Mouse (Mus musculus): Measurements from ENCODE around the gene Sept10.

The Sept10 gene

GRCm38 (mm10) chr10:59133478-59134009 lies 88.1 kb downstream of the Sept10 start:
- Histone ChIP-seq H3K27me3 (ENCODE audit: insufficient read depth, low read length) (0 out of 2 replicates have a peak, but pooled peaks cover 2% of the 10 kb centered on the region), H3K4me1 (replicated peaks; ENCODE audit: low read depth, low read length) (no peaks in the 10 kb centered on the region), H3K9me3 (ENCODE audit: low read length) (no peaks in the 10 kb centered on the region), H3K4me3 (replicated peaks; ENCODE audit: low read length) (no peak overlapping the region), H3K36me3 (ENCODE audit: insufficient read depth, low read length) (no peaks in the 10 kb centered on the region)
- TF ChIP-seq NANOG (IDR thresholded peaks at IDR 0.05; ENCODE audit: borderline replicate concordance, low read length) (no peak), POU5F1 (IDR thresholded peaks at IDR 0.05; ENCODE audit: borderline replicate concordance, low read length) (no peak), CTCF (conservative IDR thresholded peaks at IDR 0.05; ENCODE audit: low read length) (no peak)

GRCm38 (mm10) chr10:59131926-59132628 lies 89.6 kb downstream of the Sept10 start:
- H3K9me3 ChIP-seq (ENCODE audit: low read length), result no peaks in the 10 kb centered on the region
- H3K4me1 ChIP-seq (replicated peaks; ENCODE audit: low read depth, low read length), result no peaks in the 10 kb centered on the region
- H3K4me3 ChIP-seq (replicated peaks; ENCODE audit: low read length), result no peak overlapping the region
- no peaks in the 10 kb centered on the region for H3K36me3 ChIP-seq (ENCODE audit: insufficient read depth, low read length)
- H3K27me3 ChIP-seq (ENCODE audit: insufficient read depth, low read length), result no peaks in the 10 kb centered on the region
- TF ChIP-seq POU5F1 (IDR thresholded peaks at IDR 0.05; ENCODE audit: borderline replicate concordance, low read length), result no peak
- TF ChIP-seq CTCF (conservative IDR thresholded peaks at IDR 0.05; ENCODE audit: low read length), result no peak
- TF ChIP-seq NANOG (IDR thresholded peaks at IDR 0.05; ENCODE audit: borderline replicate concordance, low read length), result no peak

GRCm38 (mm10) chr10:59127637-59128036 lies 94.0 kb downstream of the Sept10 start:
- Histone ChIP-seq H3K4me1 (replicated peaks; ENCODE audit: low read depth, low read length) (no peaks in the 10 kb centered on the region), H3K9me3 (ENCODE audit: low read length) (no peaks in the 10 kb centered on the region), H3K4me3 (replicated peaks; ENCODE audit: low read length) (no peak overlapping the region), H3K27me3 (ENCODE audit: insufficient read depth, low read length) (no peaks in the 10 kb centered on the region), H3K36me3 (ENCODE audit: insufficient read depth, low read length) (no peaks in the 10 kb centered on the region)
- TF ChIP-seq CTCF (conservative IDR thresholded peaks at IDR 0.05; ENCODE audit: low read length) (no peak), NANOG (IDR thresholded peaks at IDR 0.05; ENCODE audit: borderline replicate concordance, low read length) (no peak), POU5F1 (IDR thresholded peaks at IDR 0.05; ENCODE audit: borderline replicate concordance, low read length) (no peak)

GRCm38 (mm10) chr10:59125497-59125896 lies 96.2 kb downstream of the Sept10 start:
- H3K27me3 ChIP-seq (ENCODE audit: insufficient read depth, low read length), result no peaks in the 10 kb centered on the region
- H3K9me3 ChIP-seq (ENCODE audit: low read length), result no peaks in the 10 kb centered on the region
- H3K4me1 ChIP-seq (replicated peaks; ENCODE audit: low read depth, low read length), result no peaks in the 10 kb centered on the region
- H3K4me3 ChIP-seq (replicated peaks; ENCODE audit: low read length), result no peak overlapping the region
- TF ChIP-seq CTCF (conservative IDR thresholded peaks at IDR 0.05; ENCODE audit: low read length), result no peak
- no peak for TF ChIP-seq NANOG (IDR thresholded peaks at IDR 0.05; ENCODE audit: borderline replicate concordance, low read length)
- no peak for TF ChIP-seq POU5F1 (IDR thresholded peaks at IDR 0.05; ENCODE audit: borderline replicate concordance, low read length)
- H3K36me3 ChIP-seq (ENCODE audit: insufficient read depth, low read length), result no peaks in the 10 kb centered on the region

GRCm38 (mm10) chr10:59119811-59120210 lies 101.8 kb downstream of the Sept10 start:
- H3K9me3 ChIP-seq (ENCODE audit: low read length), result no peaks in the 10 kb centered on the region
- no peaks in the 10 kb centered on the region for H3K27me3 ChIP-seq (ENCODE audit: insufficient read depth, low read length)
- no peaks in the 10 kb centered on the region for H3K36me3 ChIP-seq (ENCODE audit: insufficient read depth, low read length)
- no peak for TF ChIP-seq CTCF (conservative IDR thresholded peaks at IDR 0.05; ENCODE audit: low read length)
- TF ChIP-seq POU5F1 (IDR thresholded peaks at IDR 0.05; ENCODE audit: borderline replicate concordance, low read length), result no peak
- no peak for TF ChIP-seq NANOG (IDR thresholded peaks at IDR 0.05; ENCODE audit: borderline replicate concordance, low read length)
- H3K4me1 ChIP-seq (replicated peaks; ENCODE audit: low read depth, low read length), result no peaks in the 10 kb centered on the region
- H3K4me3 ChIP-seq (replicated peaks; ENCODE audit: low read length), result no peak overlapping the region

GRCm38 (mm10) chr10:59119001-59119400 lies 102.6 kb downstream of the Sept10 start:
- Histone ChIP-seq H3K4me1 (replicated peaks; ENCODE audit: low read depth, low read length) (no peaks in the 10 kb centered on the region), H3K9me3 (ENCODE audit: low read length) (no peaks in the 10 kb centered on the region), H3K4me3 (replicated peaks; ENCODE audit: low read length) (no peak overlapping the region), H3K27me3 (ENCODE audit: insufficient read depth, low read length) (no peaks in the 10 kb centered on the region), H3K36me3 (ENCODE audit: insufficient read depth, low read length) (no peaks in the 10 kb centered on the region)
- TF ChIP-seq CTCF (conservative IDR thresholded peaks at IDR 0.05; ENCODE audit: low read length) (no peak), NANOG (IDR thresholded peaks at IDR 0.05; ENCODE audit: borderline replicate concordance, low read length) (no peak), POU5F1 (IDR thresholded peaks at IDR 0.05; ENCODE audit: borderline replicate concordance, low read length) (no peak)

GRCm38 (mm10) chr10:59117555-59117954 lies 104.1 kb downstream of the Sept10 start:
- no peak for TF ChIP-seq NANOG (IDR thresholded peaks at IDR 0.05; ENCODE audit: borderline replicate concordance, low read length)
- TF ChIP-seq POU5F1 (IDR thresholded peaks at IDR 0.05; ENCODE audit: borderline replicate concordance, low read length), result no peak
- TF ChIP-seq CTCF (conservative IDR thresholded peaks at IDR 0.05; ENCODE audit: low read length), result no peak
- H3K4me1 ChIP-seq (replicated peaks; ENCODE audit: low read depth, low read length), result no peaks in the 10 kb centered on the region
- no peaks in the 10 kb centered on the region for H3K36me3 ChIP-seq (ENCODE audit: insufficient read depth, low read length)
- H3K27me3 ChIP-seq (ENCODE audit: insufficient read depth, low read length), result no peaks in the 10 kb centered on the region
- H3K4me3 ChIP-seq (replicated peaks; ENCODE audit: low read length), result no peak overlapping the region
- H3K9me3 ChIP-seq (ENCODE audit: low read length), result no peaks in the 10 kb centered on the region

- Histone ChIP-seq H3K4me3 (replicated peaks; ENCODE audit: low read length) (no peak overlapping the region), H3K27me3 (ENCODE audit: insufficient read depth, low read length) (no peaks in the 10 kb centered on the region), H3K36me3 (ENCODE audit: insufficient read depth, low read length) (no peaks in the 10 kb centered on the region), H3K9me3 (ENCODE audit: low read length) (no peaks in the 10 kb centered on the region), H3K4me1 (replicated peaks; ENCODE audit: low read depth, low read length) (no peaks in the 10 kb centered on the region)
- TF ChIP-seq CTCF (conservative IDR thresholded peaks at IDR 0.05; ENCODE audit: low read length) (no peak), POU5F1 (IDR thresholded peaks at IDR 0.05; ENCODE audit: borderline replicate concordance, low read length) (no peak), NANOG (IDR thresholded peaks at IDR 0.05; ENCODE audit: borderline replicate concordance, low read length) (no peak)
Measured at GRCm38 (mm10) chr10:59116331-59116730, 105.3 kb downstream of the Sept10 start.
